Mouse (Mus musculus): ENCODE data around the gene Selenof. TPM values are rescaled to one million over a fixed set of nuclear protein-coding genes. Genes with fewer than 3 reads are reported as not detected.

Selenof gene
- total RNA-seq, 2 experiments from 2014 or later = 98.7 to 111 TPM

GRCm38 (mm10) chr3:144628005-144628914, 58.2 kb downstream of the Selenof start:
- intact Hi-C loops (cut with DNase I) = loop anchor here (5.0 kb wide), 1 partner anchor 34 kb away; no protein-coding TSS in a partner anchor
- no peak for DNase-seq

GRCm38 (mm10) chr3:144628915-144629230, 58.8 kb downstream of the Selenof start:
- intact Hi-C loops (cut with DNase I) = loop anchor here (5.0 kb wide), 1 partner anchor 33 kb away; no protein-coding TSS in a partner anchor
- no peak for DNase-seq

GRCm38 (mm10) chr3:144635236-144635635, 65.1 kb downstream of the Selenof start:
- no peak for DNase-seq
- intact Hi-C loops (cut with DNase I) = no loop called here

- DNase-seq = no peak
- intact Hi-C loops (cut with DNase I) = no loop called here
Observed at GRCm38 (mm10) chr3:144638110-144638509, 68.0 kb downstream of the Selenof start.

- DNase-seq = no peak
- intact Hi-C loops (cut with DNase I) = no loop called here
Observed at GRCm38 (mm10) chr3:144639387-144639786, 69.3 kb downstream of the Selenof start.

GRCm38 (mm10) chr3:144640033-144640432, 69.9 kb downstream of the Selenof start:
- intact Hi-C loops (cut with DNase I) = no loop called here
- no peak for DNase-seq

GRCm38 (mm10) chr3:144642141-144642540, 72.0 kb downstream of the Selenof start:
- intact Hi-C loops (cut with DNase I) = no loop called here
- no peak for DNase-seq

- peak; percentile 68 to 84 for DNase-seq
- intact Hi-C loops (cut with DNase I) = no loop called here
Observed at GRCm38 (mm10) chr3:144643301-144643871, 73.3 kb downstream of the Selenof start.

- no peak for DNase-seq
- intact Hi-C loops (cut with DNase I) = no loop called here
Observed at GRCm38 (mm10) chr3:144644202-144644601, 74.1 kb downstream of the Selenof start.

Other genes starting within 250 kb of the Selenof start
- gene Hs2st1, start 123 bp upstream of the Selenof start, total RNA-seq (2021) = 10 to 100 TPM; 10.5 to 12.0 TPM
- gene Sh3glb1, start 150.0 kb downstream of the Selenof start, total RNA-seq (2021) = 100 to 1,000 TPM; 303 to 325 TPM
- under 1 TPM in 1 of 2 experiments, not detected in 1; 0.15 TPM for gene Clca3a1, start 190.7 kb downstream of the Selenof start, total RNA-seq (2021)
- gene Clca3a2, start 249.2 kb downstream of the Selenof start, total RNA-seq (2021) = not detected